Mouse (Mus musculus) liver, adult 2 months (tissue): ENCODE results near the gene Lpcat1. TPM values are rescaled to one million over a fixed set of nuclear protein-coding genes. Genes with fewer than 3 reads are reported as not detected.

Source experiments
- DNase-seq: peaks from one replicate; pipeline ENCODE4 v3.0.0-alpha.2; 2011; ENCODE audit warnings: low read depth, low spot score; ENCODE audit errors: extremely low read depth
- H3K27ac ChIP-seq: fragments of 200-500 bp; replicated peaks from 2 replicates; pipeline ENCODE4 v1.5.1; 2012; ENCODE audit warnings: low read depth, mild to moderate bottlenecking, control low read depth, inconsistent platforms, low read length; ENCODE audit not compliant: insufficient read depth
- H3K27me3 ChIP-seq: fragments of 200-500 bp; 2 replicates; pipeline ENCODE4 v1.6.1; 2012; ENCODE audit warnings: mild to moderate bottlenecking, moderate library complexity, low read length, inconsistent platforms; ENCODE audit not compliant: control insufficient read depth, insufficient read depth
- H3K36me3 ChIP-seq: fragments of 200-500 bp; 2 replicates; pipeline ENCODE4 v1.6.1; 2012; ENCODE audit warnings: low read length, inconsistent platforms; ENCODE audit not compliant: control insufficient read depth, insufficient read depth
- H3K4me1 ChIP-seq: fragments of 200-500 bp; 2 replicates; pipeline ENCODE4 v1.6.1; 2011; ENCODE audit warnings: low read length; ENCODE audit not compliant: control insufficient read depth, insufficient read depth
- H3K4me3 ChIP-seq: fragments of 200-500 bp; 2 replicates; pipeline ENCODE4 v1.5.1; 2011; ENCODE audit warnings: low read depth, mild to moderate bottlenecking, control low read depth, low read length, moderate library complexity; ENCODE audit not compliant: insufficient read depth
- H3K79me2 ChIP-seq: fragments of 200-500 bp; 2 replicates; pipeline ENCODE4 v1.6.1; 2012; ENCODE audit warnings: inconsistent platforms, mild to moderate bottlenecking, low read length, moderate library complexity; ENCODE audit not compliant: control insufficient read depth, insufficient read depth
- H3K9ac ChIP-seq: fragments of 200-500 bp; 2 replicates; pipeline ENCODE4 v1.6.1; 2012; ENCODE audit warnings: low read depth, mild to moderate bottlenecking, control low read depth, inconsistent platforms, low read length
- CTCF ChIP-seq: fragments of 200-500 bp; IDR thresholded peaks from 2 replicates; pipeline ENCODE4 v1.5.1; 2011; ENCODE audit warnings: low read depth, low read length, control low read depth
- POLR2A ChIP-seq: fragments of 200-500 bp; IDR thresholded peaks from 2 replicates; pipeline ENCODE4 v1.6.1; 2011; ENCODE audit warnings: low read length, control low read depth; ENCODE audit not compliant: insufficient read depth; ENCODE audit errors: extremely low read depth
- WGBS: fragments of 180-500 bp; shearing (Covaris S2); methylation state at CpG from one replicate; pipeline ENCODE4 v1.1.7; 2018; 5-methylcytosine and 5-hydroxymethylcytosine counted together
- polyA plus RNA-seq: library from polyadenylated mRNA; depleted of rRNA; stranded (reverse); fragments of >200 nt; gene quantifications from 2 replicates; pipeline ENCODE4 v1.2.3, GENCODE M21; 2012; rRNA removed
- total RNA-seq: library from RNA; depleted of rRNA; stranded (reverse); fragments of >200 nt; gene quantifications from 2 replicates; pipeline ENCODE4 v1.2.3, GENCODE M21; 2014; rRNA removed

The Lpcat1 gene
- 2.8 and 2.9 TPM in 2 replicates for total RNA-seq
- polyA plus RNA-seq: 2.2 and 2.5 TPM in 2 replicates

- Histone ChIP-seq H3K4me1 (peaks cover 2% of the 10 kb centered on the region; the same call in 1 of the 2 replicates), H3K79me2 (no peaks in the 10 kb centered on the region), H3K9ac (peak within 1 kb of the TSS; percentile 79), H3K4me3 (peak within 1 kb of the TSS; percentile 75), H3K27me3 (no peaks in the 10 kb centered on the region), H3K27ac (peak within 1 kb of the TSS; percentile 63), H3K36me3 (no peaks in the 10 kb centered on the region)
- DNase-seq: peak; percentile 19
- WGBS: under 1% methylated on average over 35 of the region's 35 CpGs
- TF ChIP-seq CTCF (no peak), POLR2A (no peak)
Measured at GRCm38 (mm10) chr13:73467034-73467420, at the start of gene Lpcat1. Gene Lpcat1, plus strand, starts transcription at chr13:73467197.

DNA sequence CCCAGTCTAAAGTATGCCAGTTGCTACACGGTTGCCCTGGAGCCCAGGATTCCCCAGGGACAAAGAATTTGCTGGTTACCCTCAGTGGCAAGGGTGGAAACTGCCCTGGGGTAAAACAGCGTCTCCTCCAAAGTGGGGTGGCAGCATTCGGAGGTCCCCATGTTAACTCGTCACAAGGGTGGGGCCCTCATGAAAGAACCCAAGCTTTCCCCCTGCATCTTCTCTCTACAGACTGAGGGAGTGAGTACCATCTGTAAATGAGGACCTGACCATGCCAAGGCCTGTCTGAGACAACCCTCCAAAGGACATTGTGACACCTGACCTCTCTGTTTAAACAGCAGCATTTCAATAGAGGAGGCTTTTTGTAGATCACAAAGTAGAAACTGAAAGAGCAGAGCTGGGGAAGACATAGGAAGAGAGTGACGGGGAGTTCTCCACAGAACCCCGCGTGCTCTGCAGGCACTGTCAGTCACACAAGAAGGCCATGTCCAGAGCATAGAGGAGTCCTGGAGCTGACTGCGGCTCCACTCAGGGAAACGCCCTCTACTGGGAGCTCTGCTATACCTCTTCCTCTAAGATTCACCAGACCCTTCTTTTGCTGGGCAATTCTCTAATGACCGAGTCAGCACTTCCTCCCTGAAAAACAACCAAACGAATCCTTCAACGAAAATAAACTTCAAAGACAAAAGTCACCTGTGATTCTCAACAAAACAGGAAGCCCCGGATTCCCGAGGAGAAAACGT, 49.3 kb upstream of the Lpcat1 start:
- no peaks in the 10 kb centered on the region for H3K36me3 ChIP-seq
- TF ChIP-seq POLR2A: no peak
- TF ChIP-seq CTCF: peak; percentile 36
- no peaks in the 10 kb centered on the region for H3K4me1 ChIP-seq
- no peak overlapping the region for H3K27ac ChIP-seq
- no peak for DNase-seq
- H3K27me3 ChIP-seq: no peaks in the 10 kb centered on the region
- WGBS: 45% methylated on average over 15 of the region's 15 CpGs
- H3K4me3 ChIP-seq: no peak overlapping the region
- H3K9ac ChIP-seq: no peak overlapping the region
- H3K79me2 ChIP-seq: no peaks in the 10 kb centered on the region

- Histone ChIP-seq H3K4me1 (no peaks in the 10 kb centered on the region), H3K4me3 (no peak overlapping the region), H3K79me2 (no peaks in the 10 kb centered on the region), H3K36me3 (no peaks in the 10 kb centered on the region), H3K9ac (no peak overlapping the region), H3K27ac (no peak overlapping the region), H3K27me3 (no peaks in the 10 kb centered on the region)
- TF ChIP-seq CTCF (no peak), POLR2A (no peak)
- DNase-seq: no peak
- 84% methylated on average over 12 of the region's 12 CpGs for WGBS
Measured at GRCm38 (mm10) chr13:73418297-73418696, 48.7 kb upstream of the Lpcat1 start.

DNA sequence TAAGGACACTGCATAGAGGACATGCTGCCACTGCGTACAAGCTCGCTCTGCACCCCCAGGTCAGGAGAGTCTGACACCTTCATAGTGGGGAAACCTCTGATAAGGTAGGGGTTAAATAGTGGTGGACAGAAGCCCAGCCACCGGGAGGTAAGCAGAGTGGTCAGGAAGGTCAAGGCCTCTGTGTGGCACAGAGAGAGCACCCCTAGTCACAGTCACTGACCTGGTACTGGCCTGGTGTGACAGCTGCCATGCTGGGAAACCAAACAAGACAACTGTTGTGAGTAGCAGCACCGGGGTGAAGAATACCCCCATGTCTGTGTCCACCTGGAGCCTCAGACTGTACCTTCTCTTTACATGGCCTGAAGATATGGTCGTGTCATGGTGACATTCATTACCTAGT, 47.8 kb upstream of the Lpcat1 start:
- Histone ChIP-seq H3K27ac (no peak overlapping the region), H3K4me1 (no peaks in the 10 kb centered on the region), H3K79me2 (no peaks in the 10 kb centered on the region), H3K9ac (no peak overlapping the region), H3K27me3 (no peaks in the 10 kb centered on the region), H3K4me3 (no peak overlapping the region), H3K36me3 (no peaks in the 10 kb centered on the region)
- 53% methylated on average over 5 of the region's 5 CpGs for WGBS
- DNase-seq: no peak
- no peak for TF ChIP-seq CTCF
- TF ChIP-seq POLR2A: no peak

DNA sequence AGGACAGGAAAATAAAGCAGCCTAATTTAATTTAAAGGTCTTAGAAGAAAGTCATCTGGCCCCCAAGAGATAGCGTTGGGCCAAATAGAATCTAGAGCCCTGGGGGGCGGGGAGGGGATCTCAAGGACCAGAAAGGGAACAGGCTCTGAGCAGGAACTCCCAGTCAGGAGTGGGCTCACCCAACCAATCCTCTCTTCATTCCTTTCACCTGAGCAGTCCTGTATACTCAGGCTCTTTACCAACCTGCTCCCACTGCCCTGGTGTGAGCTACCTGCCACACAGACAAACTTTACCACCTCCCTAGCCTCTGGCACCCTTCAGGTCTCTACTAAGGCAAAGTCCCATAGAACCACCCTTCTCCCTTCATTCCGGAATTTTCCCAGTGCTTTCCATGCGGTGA, 44.0 kb upstream of the Lpcat1 start:
- no peak overlapping the region for H3K27ac ChIP-seq
- H3K4me1 ChIP-seq: no peaks in the 10 kb centered on the region
- TF ChIP-seq POLR2A: no peak
- no peak for TF ChIP-seq CTCF
- no peaks in the 10 kb centered on the region for H3K27me3 ChIP-seq
- H3K4me3 ChIP-seq: no peak overlapping the region
- H3K79me2 ChIP-seq: no peaks in the 10 kb centered on the region
- 63% methylated on average over 4 of the region's 4 CpGs for WGBS
- no peak for DNase-seq
- no peaks in the 10 kb centered on the region for H3K36me3 ChIP-seq
- no peak overlapping the region for H3K9ac ChIP-seq

DNA sequence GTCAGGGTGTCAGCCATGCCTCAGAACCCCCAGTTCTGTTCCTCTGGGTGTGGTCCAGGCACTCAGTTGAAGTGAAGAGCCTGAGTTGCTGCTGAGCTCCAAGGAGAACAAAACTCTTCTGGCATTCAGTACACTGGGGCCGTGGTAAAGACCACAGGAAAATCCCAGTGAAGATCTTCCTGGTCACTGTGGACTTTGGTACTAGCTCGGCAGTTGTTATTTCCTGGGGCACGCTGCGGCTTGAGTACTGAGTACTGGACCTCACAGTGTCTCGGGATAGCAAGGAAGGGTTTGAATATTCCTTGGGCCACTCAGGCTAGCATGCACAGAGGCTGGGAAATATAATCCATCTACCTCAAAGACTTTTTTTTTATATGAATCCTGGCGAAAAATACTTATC, 42.0 kb upstream of the Lpcat1 start:
- H3K79me2 ChIP-seq: no peaks in the 10 kb centered on the region
- no peak for DNase-seq
- H3K36me3 ChIP-seq: no peaks in the 10 kb centered on the region
- H3K27ac ChIP-seq: no peak overlapping the region
- 45% methylated on average over 6 of the region's 6 CpGs for WGBS
- H3K27me3 ChIP-seq: no peaks in the 10 kb centered on the region
- H3K4me3 ChIP-seq: no peak overlapping the region
- no peaks in the 10 kb centered on the region for H3K4me1 ChIP-seq
- no peak for TF ChIP-seq CTCF
- no peak for TF ChIP-seq POLR2A
- no peak overlapping the region for H3K9ac ChIP-seq
